Mouse (Mus musculus): ENCODE data around the gene Dexi. TPM values are rescaled to one million over a fixed set of nuclear protein-coding genes. Genes with fewer than 3 reads are reported as not detected.

Gene Dexi
- polyA plus RNA-seq, 1 experiment from 2014 or later, result 32.2 TPM

DNA sequence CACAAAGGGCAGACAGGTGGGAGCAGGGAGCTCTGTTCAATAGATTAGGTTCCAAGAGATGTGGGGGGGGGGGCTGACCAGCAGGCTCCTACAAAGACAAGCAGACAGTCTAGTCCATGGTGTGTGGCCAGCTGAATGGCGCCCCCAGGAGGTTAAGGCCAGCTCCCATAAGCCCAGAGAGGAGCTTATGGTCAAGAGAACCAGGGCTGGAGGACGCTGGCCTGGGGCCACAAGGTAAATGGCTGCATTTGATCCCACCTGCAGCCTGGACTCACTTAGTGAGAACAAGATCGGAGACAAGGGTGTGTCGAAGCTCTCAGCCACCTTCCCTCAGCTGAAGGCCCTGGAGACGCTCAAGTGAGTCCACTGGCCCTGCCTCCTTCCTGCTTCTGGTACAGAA, 24.8 kb downstream of the Dexi start:
- no peaks in the 10 kb centered on the region for H3K4me1 ChIP-seq (ENCODE audit: insufficient read depth)

DNA sequence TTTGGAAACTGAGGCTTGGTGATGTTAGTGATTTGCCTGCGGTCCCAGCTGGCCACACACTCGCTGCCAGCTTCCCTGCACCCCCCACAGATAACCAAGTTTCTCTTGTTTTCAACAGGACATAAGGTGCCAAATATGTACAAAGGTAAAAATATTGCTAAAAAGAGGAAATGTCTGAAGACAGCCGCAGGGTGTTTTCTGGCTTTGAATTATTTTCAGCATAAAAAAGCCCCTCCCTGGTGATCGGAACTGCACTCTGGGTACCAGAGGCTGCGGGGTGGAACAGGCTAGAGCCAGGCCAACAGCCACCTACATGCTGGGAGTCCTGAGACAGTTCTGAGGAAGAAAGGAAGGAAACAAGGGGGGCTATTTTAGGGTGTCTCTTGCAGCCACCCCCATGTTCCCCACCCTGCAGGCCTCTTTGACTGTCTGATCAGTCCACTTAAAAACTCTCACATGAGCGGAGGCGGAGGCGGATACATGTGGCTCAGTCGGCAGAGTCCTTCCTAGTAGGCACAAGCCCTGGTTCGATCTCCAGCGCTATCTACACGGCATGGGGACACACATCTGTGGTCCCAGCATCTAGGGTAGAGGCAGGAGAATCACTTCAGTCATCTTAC, 26.8 kb downstream of the Dexi start:
- Histone ChIP-seq H3K27ac (ENCODE audit: low read depth) (no peak overlapping the region), H3K9ac (no peak overlapping the region), H3K4me1 (ENCODE audit: insufficient read depth) (no peaks in the 10 kb centered on the region), H3K36me3 (ENCODE audit: insufficient read depth) (no peaks in the 10 kb centered on the region), H3K4me3 (ENCODE audit: low read depth, low read length) (no peak overlapping the region), H3K9me3 (ENCODE audit: low read depth, low read length) (no peaks in the 10 kb centered on the region), H3K27me3 (ENCODE audit: insufficient read depth, low read length) (no peaks in the 10 kb centered on the region), H3K4me2 (no peak overlapping the region)
- no peak for ATAC-seq (ENCODE audit: insufficient read depth)
- no peak for TF ChIP-seq CTCF (IDR thresholded peaks at IDR 0.05; ENCODE audit: low read depth)
- no peak for DNase-seq
- 79% methylated on average over 12 of the region's 12 CpGs for WGBS

More for the DNA sequence above, 24.8 kb downstream of the Dexi start:
- DNase-seq, result no peak
- no peak overlapping the region for H3K27ac ChIP-seq (ENCODE audit: low read depth)
- no peak for ATAC-seq (ENCODE audit: insufficient read depth)
- 41% methylated on average over 5 of the region's 5 CpGs for WGBS
- 0 out of 2 replicates have a peak, but pooled peaks have one; percentile 5 for TF ChIP-seq CTCF (IDR thresholded peaks at IDR 0.05; ENCODE audit: low read depth)
- H3K4me2 ChIP-seq, result no peak overlapping the region
- H3K4me3 ChIP-seq (ENCODE audit: low read depth, low read length), result no peak overlapping the region
- no peaks in the 10 kb centered on the region for H3K9me3 ChIP-seq (ENCODE audit: low read depth, low read length)
- no peak overlapping the region for H3K9ac ChIP-seq
- no peaks in the 10 kb centered on the region for H3K27me3 ChIP-seq (ENCODE audit: insufficient read depth, low read length)
- no peaks in the 10 kb centered on the region for H3K36me3 ChIP-seq (ENCODE audit: insufficient read depth)

DNA sequence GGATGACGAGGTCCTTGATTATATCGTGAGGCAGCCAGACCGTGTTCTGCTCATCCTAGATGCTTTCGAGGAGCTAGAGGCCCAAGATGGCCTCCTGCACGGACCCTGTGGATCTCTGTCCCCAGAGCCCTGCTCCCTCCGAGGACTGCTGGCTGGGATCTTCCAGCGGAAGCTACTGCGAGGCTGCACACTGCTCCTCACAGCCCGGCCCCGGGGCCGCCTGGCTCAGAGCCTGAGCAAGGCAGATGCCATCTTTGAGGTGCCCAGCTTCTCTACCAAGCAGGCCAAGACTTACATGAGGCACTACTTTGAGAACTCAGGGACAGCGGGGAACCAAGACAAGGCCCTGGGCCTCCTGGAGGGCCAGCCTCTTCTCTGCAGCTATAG, 31.7 kb downstream of the Dexi start:
- Histone ChIP-seq H3K36me3 (ENCODE audit: insufficient read depth) (no peaks in the 10 kb centered on the region), H3K4me3 (ENCODE audit: low read depth, low read length) (no peak overlapping the region), H3K4me1 (ENCODE audit: insufficient read depth) (no peaks in the 10 kb centered on the region), H3K9me3 (ENCODE audit: low read depth, low read length) (no peaks in the 10 kb centered on the region), H3K9ac (no peak overlapping the region), H3K27me3 (ENCODE audit: insufficient read depth, low read length) (no peaks in the 10 kb centered on the region), H3K4me2 (no peak overlapping the region), H3K27ac (ENCODE audit: low read depth) (no peak overlapping the region)
- DNase-seq (no peak), ATAC-seq (ENCODE audit: insufficient read depth) (no peak)
- TF ChIP-seq CTCF (IDR thresholded peaks at IDR 0.05; ENCODE audit: low read depth), result no peak
- 79% methylated on average over 12 of the region's 12 CpGs for WGBS

DNA sequence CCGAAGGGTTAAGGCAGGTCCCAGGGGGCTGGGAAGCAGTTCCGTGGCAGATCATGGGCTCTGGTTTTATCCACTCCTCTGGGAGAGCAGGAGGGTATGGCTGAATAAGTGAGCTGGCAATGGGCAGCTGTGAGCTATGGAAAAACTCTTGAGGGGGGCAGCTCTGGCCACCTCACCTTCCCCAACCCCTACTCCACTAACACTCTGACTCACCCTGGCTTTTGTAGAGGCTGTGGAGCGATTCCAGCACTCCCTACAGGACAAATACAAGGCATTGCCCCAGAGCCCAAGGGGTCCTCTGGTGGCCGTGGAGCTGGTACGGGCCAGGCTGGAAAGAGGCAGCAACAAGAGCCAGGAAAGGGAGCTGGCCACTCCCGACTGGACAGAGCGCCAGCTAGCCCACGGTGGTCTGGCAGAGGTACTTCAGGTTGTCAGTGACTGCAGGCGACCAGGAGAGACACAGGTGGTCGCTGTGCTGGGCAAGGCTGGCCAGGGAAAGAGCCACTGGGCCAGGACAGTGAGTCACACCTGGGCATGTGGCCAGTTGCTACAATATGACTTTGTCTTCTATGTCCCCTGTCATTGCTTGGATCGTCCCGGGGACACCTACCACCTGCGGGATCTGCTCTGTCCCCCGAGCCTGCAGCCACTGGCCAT, 32.2 kb downstream of the Dexi start:
- H3K27me3 ChIP-seq (ENCODE audit: insufficient read depth, low read length), result no peaks in the 10 kb centered on the region
- no peak overlapping the region for H3K4me2 ChIP-seq
- no peaks in the 10 kb centered on the region for H3K9me3 ChIP-seq (ENCODE audit: low read depth, low read length)
- H3K36me3 ChIP-seq (ENCODE audit: insufficient read depth), result no peaks in the 10 kb centered on the region
- TF ChIP-seq CTCF (IDR thresholded peaks at IDR 0.05; ENCODE audit: low read depth), result no peak
- ATAC-seq (ENCODE audit: insufficient read depth) (no peak), DNase-seq (no peak)
- H3K9ac ChIP-seq, result no peak overlapping the region
- 54% methylated on average over 14 of the region's 14 CpGs for WGBS
- no peaks in the 10 kb centered on the region for H3K4me1 ChIP-seq (ENCODE audit: insufficient read depth)
- H3K27ac ChIP-seq (ENCODE audit: low read depth), result no peak overlapping the region
- no peak overlapping the region for H3K4me3 ChIP-seq (ENCODE audit: low read depth, low read length)

DNA sequence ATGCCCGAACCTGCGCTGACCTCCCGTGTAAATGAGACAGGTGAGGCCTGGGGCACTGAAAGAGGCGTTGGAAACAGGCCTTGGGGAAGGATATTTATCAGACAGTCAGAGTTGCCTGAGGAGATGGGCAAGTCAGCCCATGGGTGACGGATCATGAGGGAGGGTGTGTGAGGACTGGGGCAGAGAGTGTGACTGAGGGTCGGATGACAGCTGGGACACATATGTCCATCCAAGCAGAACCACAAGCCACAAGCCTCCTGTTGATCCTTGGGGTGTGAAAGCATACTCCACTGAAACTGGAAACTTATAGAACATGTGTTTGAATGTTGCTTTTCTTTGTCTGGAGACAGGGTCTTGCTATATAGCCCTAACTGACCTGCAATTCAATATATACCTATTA, 34.2 kb downstream of the Dexi start:
- H3K27me3 ChIP-seq (ENCODE audit: insufficient read depth, low read length), result no peaks in the 10 kb centered on the region
- H3K27ac ChIP-seq (ENCODE audit: low read depth), result no peak overlapping the region
- no peaks in the 10 kb centered on the region for H3K9me3 ChIP-seq (ENCODE audit: low read depth, low read length)
- H3K4me3 ChIP-seq (ENCODE audit: low read depth, low read length), result no peak overlapping the region
- ATAC-seq (ENCODE audit: insufficient read depth) (no peak), DNase-seq (no peak)
- no peak overlapping the region for H3K4me2 ChIP-seq
- H3K36me3 ChIP-seq (ENCODE audit: insufficient read depth), result no peaks in the 10 kb centered on the region
- WGBS, result 52% methylated on average over 6 of the region's 6 CpGs
- no peaks in the 10 kb centered on the region for H3K4me1 ChIP-seq (ENCODE audit: insufficient read depth)
- TF ChIP-seq CTCF (IDR thresholded peaks at IDR 0.05; ENCODE audit: low read depth), result no peak
- H3K9ac ChIP-seq, result no peak overlapping the region

DNA sequence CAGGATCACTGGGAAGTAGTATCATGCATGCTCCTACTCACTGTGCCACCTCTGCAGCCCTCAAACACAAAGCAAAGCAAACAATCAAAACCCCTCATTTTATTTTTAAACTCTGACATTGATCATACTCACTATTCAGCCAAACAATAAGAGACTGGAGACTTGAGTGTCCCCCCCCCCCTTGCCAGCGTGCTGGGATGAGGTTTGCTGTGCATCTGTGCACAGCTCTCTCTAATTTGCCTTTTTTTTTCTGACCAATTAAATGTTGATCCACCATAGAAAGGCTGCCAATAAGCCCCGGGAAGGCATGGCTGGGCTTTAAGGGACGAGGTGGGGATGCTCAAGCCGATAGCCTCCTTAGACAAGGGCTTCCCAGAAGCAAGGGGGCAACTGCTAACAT, 35.4 kb downstream of the Dexi start:
- H3K27me3 ChIP-seq (ENCODE audit: insufficient read depth, low read length), result no peaks in the 10 kb centered on the region

DNA sequence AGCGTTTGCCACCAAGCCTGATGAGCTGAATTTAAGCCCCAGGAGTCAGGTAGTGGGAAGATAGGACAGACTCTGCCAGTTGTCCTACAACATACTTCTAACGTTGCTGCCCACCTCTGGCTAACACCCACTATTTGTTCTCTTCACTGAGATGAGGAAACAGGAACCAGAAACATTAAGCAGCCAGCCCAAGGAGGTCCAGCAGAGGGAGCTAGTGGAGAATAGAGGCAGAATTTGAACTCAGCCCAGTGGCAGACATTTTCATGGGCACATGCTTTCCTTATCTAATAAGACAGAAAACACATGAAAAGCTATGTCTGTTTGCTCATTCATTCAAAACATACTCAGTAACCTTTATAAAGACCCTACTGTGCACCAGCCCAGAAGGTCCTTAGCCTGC, 39.8 kb downstream of the Dexi start:
- WGBS, result 58% methylated on average over 2 of the region's 2 CpGs
- ATAC-seq (ENCODE audit: insufficient read depth) (no peak), DNase-seq (no peak)
- Histone ChIP-seq H3K4me3 (ENCODE audit: low read depth, low read length) (no peak overlapping the region), H3K9me3 (ENCODE audit: low read depth, low read length) (no peaks in the 10 kb centered on the region), H3K4me1 (ENCODE audit: insufficient read depth) (no peaks in the 10 kb centered on the region), H3K9ac (no peak overlapping the region), H3K27ac (ENCODE audit: low read depth) (no peak overlapping the region), H3K4me2 (no peak overlapping the region), H3K36me3 (ENCODE audit: insufficient read depth) (no peaks in the 10 kb centered on the region), H3K27me3 (ENCODE audit: insufficient read depth, low read length) (no peaks in the 10 kb centered on the region; the same call in 1 of the 2 replicates)
- no peak for TF ChIP-seq CTCF (IDR thresholded peaks at IDR 0.05; ENCODE audit: low read depth)

More for the DNA sequence above, 35.4 kb downstream of the Dexi start:
- DNase-seq (no peak), ATAC-seq (ENCODE audit: insufficient read depth) (no peak)
- Histone ChIP-seq H3K36me3 (ENCODE audit: insufficient read depth) (no peaks in the 10 kb centered on the region), H3K4me1 (ENCODE audit: insufficient read depth) (no peaks in the 10 kb centered on the region), H3K4me2 (no peak overlapping the region), H3K27ac (ENCODE audit: low read depth) (no peak overlapping the region), H3K9ac (no peak overlapping the region), H3K4me3 (ENCODE audit: low read depth, low read length) (no peak overlapping the region), H3K9me3 (ENCODE audit: low read depth, low read length) (no peaks in the 10 kb centered on the region)
- WGBS, result 68% methylated on average over 4 of the region's 4 CpGs
- no peak for TF ChIP-seq CTCF (IDR thresholded peaks at IDR 0.05; ENCODE audit: low read depth)

All from lung, embryonic 14.5 days (tissue).